17 mouse cellular contexts compared by ENCODE assay signal in the genomic region with DNA sequence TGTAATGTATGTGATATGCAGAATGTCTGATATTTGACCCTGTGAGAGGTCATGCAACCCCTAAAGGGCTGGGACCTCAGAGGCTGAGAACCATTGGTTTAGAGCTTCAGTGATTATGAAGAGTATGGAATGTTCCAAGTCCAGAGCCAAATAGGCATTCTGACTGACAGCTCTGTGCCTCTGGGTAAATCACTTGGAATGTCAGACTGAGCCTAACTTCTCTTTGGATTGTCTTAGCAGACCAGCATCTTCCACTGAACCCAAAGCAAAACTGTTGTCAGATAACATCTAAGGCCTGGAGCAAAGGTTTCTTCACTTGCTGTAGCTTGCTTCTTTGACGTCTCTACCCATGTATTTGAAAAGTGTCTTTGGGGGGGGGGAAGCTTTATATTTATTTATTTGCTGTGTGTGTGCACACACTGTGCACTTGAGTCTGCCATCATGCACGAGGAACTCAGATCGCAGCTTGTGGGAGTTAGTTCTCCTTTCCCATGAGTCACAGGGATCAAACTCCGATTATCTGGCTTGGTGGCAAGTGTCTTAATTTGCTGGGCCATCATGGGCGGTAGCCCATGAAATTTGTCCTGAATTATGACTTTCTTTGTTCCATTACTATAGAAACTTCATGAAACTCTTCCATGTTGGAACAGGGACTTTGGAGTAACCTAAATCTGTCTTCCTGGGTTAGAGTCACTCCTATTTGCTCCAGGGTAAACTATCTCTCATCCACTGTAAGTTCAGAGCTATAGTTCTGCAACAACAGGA. TPM values are rescaled to one million over a fixed set of nuclear protein-coding genes. Genes with fewer than 3 reads are reported as not detected.
"Had no signal": no experiment of that assay in that cellular context is flagged by ENCODE, and none has a peak within 500 bp of the region (broad histone marks: within the 10 kb centered on the region; RNA-seq: fewer than 3 reads in every experiment).

No protein-coding gene starts in this region.

- H3K9ac ChIP-seq: limb, embryonic 12.5 days; liver, embryonic 13.5 days; liver, postnatal 0 days; lung, embryonic 15.5 days; midbrain, embryonic 12.5 days had no signal

- H3K9me3 ChIP-seq: limb, embryonic 12.5 days; liver, embryonic 13.5 days; lung, embryonic 15.5 days; megakaryocyte, embryonic 14.5 days; midbrain, embryonic 12.5 days had no signal

- H3K27me3 ChIP-seq: limb, embryonic 12.5 days; liver, embryonic 13.5 days; lung, embryonic 15.5 days; megakaryocyte, embryonic 14.5 days; midbrain, embryonic 12.5 days had no signal

- H3K36me3 ChIP-seq: limb, embryonic 12.5 days; lung, embryonic 15.5 days; midbrain, embryonic 12.5 days had no signal

- ATAC-seq: liver, postnatal 0 days had no signal

- H3K4me1 ChIP-seq: lung, embryonic 15.5 days had no signal

- H3K4me3 ChIP-seq: limb, embryonic 12.5 days; liver, embryonic 13.5 days; lung, embryonic 15.5 days; megakaryocyte, embryonic 14.5 days; midbrain, embryonic 12.5 days had no signal

- DNase-seq: kidney, postnatal 10 days; kidney, postnatal 4 days; liver; liver, embryonic 13.5 days; liver, postnatal 0 days; lung, postnatal 14 days; thymus, adult 18-20 months; thymus, postnatal 14 days had no signal

- H3K4me2 ChIP-seq: limb, embryonic 12.5 days; liver, embryonic 13.5 days; lung, embryonic 15.5 days had no signal

- H3K27ac ChIP-seq: limb, embryonic 12.5 days; liver, embryonic 13.5 days; lung, embryonic 15.5 days; macrophage; midbrain, embryonic 12.5 days had no signal

RNA-seq across cellular contexts. Expression of gene Gm49342, which starts 24.1 kb away (rescaled TPM):
- polyA plus RNA-seq: kidney, embryonic 14.5 days; limb, embryonic 12.5 days; liver, embryonic 13.5 days; liver, postnatal 0 days; lung, embryonic 15.5 days; midbrain, embryonic 12.5 days; midbrain, embryonic 16.5 days; neural tube, embryonic 14.5 days had no signal

RNA-seq across cellular contexts. Expression of gene Rnase10, which starts 39.2 kb away (rescaled TPM):
- total RNA-seq: layer of hippocampus, postnatal 25 days had no signal
- polyA plus RNA-seq: kidney, embryonic 14.5 days; limb, embryonic 12.5 days; liver, embryonic 13.5 days; liver, postnatal 0 days; macrophage; midbrain, embryonic 12.5 days; midbrain, embryonic 16.5 days had no signal
